Mouse (Mus musculus) megakaryocyte progenitor cell, adult 5-6 weeks (primary cell): ENCODE measurements around the gene Mlph. TPM values are rescaled to one million over a fixed set of nuclear protein-coding genes. Genes with fewer than 3 reads are reported as not detected.

Experiments
- total RNA-seq, 2 experiments: library from RNA; stranded (forward) in 1 of 2; stranded (reverse) in 1 of 2; fragments of 157-497, 149-512 nt in 1 of 2; fragments of 200-1000 nt in 1 of 2; gene quantifications; 2 replicates each; pipeline versions ENCODE4 v1.2.3 to v1.2.4; 2015 to 2017

The Mlph gene
- total RNA-seq, 2 experiments from 2014 or later = 0.42 to 1.0 TPM

Other genes starting within 250 kb of the Mlph start
- gene Col6a3, start 71.1 kb upstream of the Mlph start, total RNA-seq (2015) = not detected in 2 replicates
- gene Col6a3, start 71.1 kb upstream of the Mlph start, total RNA-seq (2017) = not detected in 2 replicates
- not detected in 2 replicates for gene Prlh, start 38.0 kb downstream of the Mlph start, total RNA-seq (2015)
- not detected in 2 replicates for gene Prlh, start 38.0 kb downstream of the Mlph start, total RNA-seq (2017)
- 0.69 and 1.0 TPM in 2 replicates for gene Rab17, start 54.6 kb downstream of the Mlph start, total RNA-seq (2015)
- 2.3 and 3.0 TPM in 2 replicates for gene Rab17, start 54.6 kb downstream of the Mlph start, total RNA-seq (2017)
- 70.8 and 70.9 TPM in 2 replicates for gene Lrrfip1, start 83.7 kb downstream of the Mlph start, total RNA-seq (2015)
- 121 and 127 TPM in 2 replicates for gene Lrrfip1, start 83.7 kb downstream of the Mlph start, total RNA-seq (2017)
- gene Rbm44, start 230.0 kb downstream of the Mlph start, total RNA-seq (2015) = 3.9 and 5.3 TPM in 2 replicates
- 6.4 and 6.5 TPM in 2 replicates for gene Rbm44, start 230.0 kb downstream of the Mlph start, total RNA-seq (2017)